Mouse (Mus musculus): ENCODE measurements around the gene Phf11b. TPM values are rescaled to one million over a fixed set of nuclear protein-coding genes. Genes with fewer than 3 reads are reported as not detected.

The Phf11b gene
- 0.70 and 1.7 TPM in 2 replicates for polyA plus RNA-seq (2012; rRNA removed)

GRCm38 (mm10) chr14:59341189-59341588 lies at the start of gene Phf11b:
Gene Phf11b (minus strand): TSS chr14:59341351.

GRCm38 (mm10) chr14:59365244-59365644 lies 24.1 kb upstream of the Phf11b start, which contains the start of gene Phf11d:
Gene Phf11d (minus strand): TSS chr14:59365470.

DNA sequence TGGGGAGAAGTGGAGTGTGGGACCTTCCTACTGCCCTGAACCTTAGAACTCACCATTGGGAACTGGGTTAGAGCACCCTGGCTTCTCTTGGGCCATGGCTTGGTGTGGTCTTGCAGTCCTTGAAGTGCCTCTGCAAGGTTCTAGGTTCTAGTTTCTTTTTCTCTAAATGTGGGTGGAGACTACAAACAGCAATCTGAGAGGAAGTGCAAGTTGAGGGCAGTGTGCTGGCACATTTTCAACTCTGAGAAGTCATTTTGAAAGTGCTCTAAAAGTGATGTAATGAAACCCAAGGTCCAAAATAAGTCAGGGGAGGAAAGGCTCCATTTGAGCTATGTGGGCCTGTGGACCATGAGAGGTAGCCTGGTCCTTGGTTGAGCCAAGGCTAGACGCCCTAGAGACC lies 43.8 kb downstream of the Phf11b start, which contains the start of gene Phf11a:
TSS of gene Phf11a (minus strand) at position 132 of the 400 bp plus-strand sequence.

Other genes with a start within 250 kb of the Phf11b start
- gene 1700129C05Rik, start 198.5 kb downstream of the Phf11b start, polyA plus RNA-seq (2012; rRNA removed) = not detected in 2 replicates
- gene Gm5142, start 162.6 kb downstream of the Phf11b start, polyA plus RNA-seq (2012; rRNA removed) = not detected in 2 replicates
- 57.6 and 62.0 TPM in 2 replicates for gene Rcbtb1, start 140.1 kb downstream of the Phf11b start, polyA plus RNA-seq (2012; rRNA removed)
- gene Gm6904, start 81.1 kb downstream of the Phf11b start, polyA plus RNA-seq (2012; rRNA removed) = not detected in 2 replicates
- gene Phf11a, start 43.8 kb downstream of the Phf11b start, polyA plus RNA-seq (2012; rRNA removed) = 0.23 and 0.51 TPM in 2 replicates
- gene Phf11d, start 24.1 kb upstream of the Phf11b start, polyA plus RNA-seq (2012; rRNA removed) = 0.98 and 1.1 TPM in 2 replicates
- 1.1 TPM in 2 replicates for gene Phf11c, start 54.0 kb upstream of the Phf11b start, polyA plus RNA-seq (2012; rRNA removed)
- gene Setdb2, start 99.5 kb upstream of the Phf11b start, polyA plus RNA-seq (2012; rRNA removed) = 7.0 and 7.5 TPM in 2 replicates
- gene Cab39l, start 99.6 kb upstream of the Phf11b start, polyA plus RNA-seq (2012; rRNA removed) = 11.1 and 11.3 TPM in 2 replicates

All from central nervous system, embryonic 14 days (tissue).